Mouse (Mus musculus) right cerebral cortex, postnatal 36 days (tissue): ENCODE data around the gene Cfap161.

ENCODE experiments used
- DNase-seq, 2 experiments: peaks; one replicate each; pipeline ENCODE4 v3.0.0; 2022; ENCODE audit warnings: low spot score in 2 of 2, mixed read lengths in 1 of 2

The Cfap161 gene

DNA sequence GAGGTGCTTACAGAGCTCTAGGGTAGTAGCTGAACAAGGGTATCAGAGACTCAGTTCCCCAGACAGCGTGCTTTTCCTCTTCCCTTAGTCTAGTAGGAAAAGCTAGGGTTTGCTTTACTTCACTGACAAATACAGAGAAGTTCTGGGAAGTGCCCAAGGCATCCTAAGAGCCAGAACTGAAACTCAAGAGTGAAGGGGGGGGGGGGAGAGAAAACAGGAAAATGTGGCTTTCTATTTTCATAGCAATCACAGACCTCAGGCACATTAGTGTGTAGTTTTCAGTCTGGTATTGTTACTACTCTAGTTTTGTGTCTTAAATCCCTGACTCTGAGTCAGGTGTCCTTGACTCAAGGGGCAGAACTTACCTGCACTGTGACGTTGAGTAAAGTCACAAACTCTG, 7.3 kb upstream of the Cfap161 start:
- DNase-seq, result no peak

GRCm38 (mm10) chr7:83801483-83801875, 6.8 kb upstream of the Cfap161 start:
- DNase-seq, result no peak

DNA sequence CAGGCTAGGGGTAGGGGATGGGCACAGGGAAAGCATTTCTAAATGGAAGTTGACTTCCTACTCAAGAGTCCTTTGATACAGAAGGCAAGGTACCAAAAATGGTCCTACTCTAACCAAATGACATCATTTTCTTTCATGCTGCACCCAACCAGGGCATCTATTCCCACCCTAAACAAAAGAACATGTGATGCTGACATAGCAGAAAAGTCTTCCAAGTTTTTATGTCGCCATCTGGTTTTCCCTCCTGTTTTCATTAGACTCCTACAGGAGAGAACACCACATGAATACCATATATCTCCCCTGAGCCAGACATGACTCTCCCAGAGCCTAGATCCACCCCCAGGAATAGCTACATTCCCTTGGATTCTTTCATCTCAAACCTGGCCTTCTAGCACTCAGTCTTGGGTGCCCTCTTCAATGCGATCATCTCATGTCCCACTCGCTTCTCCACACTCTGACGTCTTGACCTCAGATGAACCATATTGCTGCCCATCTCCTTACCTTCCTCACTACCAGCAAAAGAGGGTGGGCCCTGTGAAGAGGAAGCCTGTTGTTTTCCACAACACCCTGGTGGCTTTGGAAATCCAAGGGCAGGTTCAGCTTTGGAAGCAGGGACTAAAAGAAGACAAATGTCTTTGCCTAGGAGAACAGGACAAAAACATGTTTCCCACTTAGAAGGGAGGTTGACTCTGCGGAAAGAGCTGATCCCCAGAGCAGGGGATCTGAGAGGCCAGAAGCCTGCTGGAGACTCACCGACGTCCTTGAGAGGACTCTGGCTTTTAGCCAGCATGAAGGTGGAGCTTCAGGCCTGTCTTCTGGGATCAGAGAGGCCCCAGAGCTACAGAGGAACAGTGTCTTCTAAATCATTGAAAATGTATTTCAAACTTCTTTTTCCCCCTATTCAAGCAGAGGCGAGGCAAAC, 6.1 kb upstream of the Cfap161 start:
- DNase-seq, result no peak

- DNase-seq, result no peak
Measured at GRCm38 (mm10) chr7:83800071-83800470, 5.4 kb upstream of the Cfap161 start.

GRCm38 (mm10) chr7:83798004-83798403, 3.3 kb upstream of the Cfap161 start:
- no peak for DNase-seq

GRCm38 (mm10) chr7:83796177-83796576, 1.5 kb upstream of the Cfap161 start:
- no peak for DNase-seq

DNA sequence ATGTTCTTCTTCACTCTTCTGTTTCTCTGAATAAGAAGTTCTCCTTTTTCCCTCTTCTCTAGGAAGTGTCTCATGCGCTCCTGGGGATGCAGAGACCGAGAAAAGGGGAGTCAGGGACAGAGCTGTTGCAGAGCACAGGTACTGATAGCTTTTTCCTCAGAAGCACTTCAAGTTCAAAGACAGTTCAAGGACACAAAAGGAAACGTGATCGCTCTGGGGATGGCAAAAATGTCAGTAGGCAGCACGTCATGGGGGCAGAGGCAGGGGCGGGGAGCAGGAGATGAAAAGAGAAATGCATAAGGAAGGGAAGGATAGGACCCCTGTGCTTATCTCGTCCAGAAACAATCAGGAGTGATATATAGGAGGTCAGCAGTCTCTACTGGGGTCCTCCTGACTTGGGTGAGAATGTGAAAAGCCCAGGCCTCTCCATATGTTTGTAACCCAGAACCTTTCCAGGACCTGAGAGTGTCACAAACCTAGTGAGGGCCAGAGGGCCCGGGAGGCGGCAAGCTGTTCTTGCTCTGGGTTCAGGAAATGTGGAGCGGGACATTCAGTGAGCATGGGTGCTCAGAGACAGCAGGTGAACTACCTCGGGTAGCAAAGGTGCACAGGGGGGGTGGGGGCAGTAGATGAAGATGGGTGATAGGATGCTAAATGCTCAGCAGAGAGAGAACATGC, 535 bp downstream of the Cfap161 start:
- no peak for DNase-seq

DNA sequence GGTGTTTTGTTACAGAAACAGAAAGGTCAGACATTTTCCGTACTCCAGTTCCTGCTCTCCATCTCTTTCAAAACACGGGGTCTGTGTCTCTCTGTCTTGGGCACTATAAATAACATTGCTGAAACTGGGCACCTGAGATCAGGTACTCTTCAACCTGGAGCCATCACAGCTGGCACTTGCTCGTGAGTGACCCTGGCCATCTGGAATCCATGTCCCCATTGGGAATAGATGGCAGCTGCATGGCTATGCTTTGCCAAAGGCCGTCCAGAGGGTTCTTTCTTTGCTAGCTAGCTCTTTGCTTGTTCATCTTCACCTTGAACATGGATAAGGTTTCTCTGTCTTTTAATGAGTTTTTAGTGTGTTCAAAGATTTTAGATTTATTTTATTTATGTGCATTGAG, 13.8 kb downstream of the Cfap161 start:
- no peak for DNase-seq

DNA sequence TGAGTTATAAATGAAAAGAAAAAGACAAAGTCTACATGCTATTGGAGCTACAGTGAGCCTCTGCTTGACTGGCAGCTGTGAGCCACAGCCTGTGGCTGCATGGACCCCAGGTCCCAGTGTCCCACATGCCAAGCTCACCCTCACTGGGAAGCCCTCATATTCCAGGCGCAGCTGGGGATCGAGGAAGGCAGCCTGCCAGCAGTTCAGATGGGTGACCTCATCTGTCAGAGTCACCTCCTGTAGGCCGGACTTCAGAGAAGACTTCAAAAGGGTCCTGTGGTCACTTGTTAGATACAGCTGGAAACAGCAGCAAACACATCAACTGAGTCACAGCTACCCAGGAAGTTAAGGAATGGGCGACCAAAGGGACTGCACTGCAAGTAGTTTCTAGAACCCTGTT, 14.7 kb downstream of the Cfap161 start:
- DNase-seq, result no peak

DNA sequence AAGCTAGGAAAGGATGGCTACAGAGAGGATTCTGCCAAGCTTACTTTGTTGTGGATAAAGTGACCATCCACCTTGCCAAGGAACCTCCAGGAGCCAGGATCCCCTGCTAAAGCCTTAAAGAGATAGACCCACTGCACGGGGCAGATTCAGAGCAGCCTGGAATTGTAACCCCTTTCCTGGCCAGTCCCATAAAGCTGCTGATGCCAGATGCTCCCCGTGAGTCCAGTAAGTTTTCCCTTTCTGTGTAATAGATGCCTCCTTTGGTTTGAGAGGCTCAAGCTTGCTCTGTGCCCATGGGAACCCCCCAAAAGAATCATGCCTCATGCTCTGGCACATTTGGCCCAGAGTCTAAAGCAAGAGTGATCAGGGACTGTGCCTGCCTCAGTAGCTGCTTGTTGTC, 15.7 kb downstream of the Cfap161 start:
- DNase-seq, result no peak

DNA sequence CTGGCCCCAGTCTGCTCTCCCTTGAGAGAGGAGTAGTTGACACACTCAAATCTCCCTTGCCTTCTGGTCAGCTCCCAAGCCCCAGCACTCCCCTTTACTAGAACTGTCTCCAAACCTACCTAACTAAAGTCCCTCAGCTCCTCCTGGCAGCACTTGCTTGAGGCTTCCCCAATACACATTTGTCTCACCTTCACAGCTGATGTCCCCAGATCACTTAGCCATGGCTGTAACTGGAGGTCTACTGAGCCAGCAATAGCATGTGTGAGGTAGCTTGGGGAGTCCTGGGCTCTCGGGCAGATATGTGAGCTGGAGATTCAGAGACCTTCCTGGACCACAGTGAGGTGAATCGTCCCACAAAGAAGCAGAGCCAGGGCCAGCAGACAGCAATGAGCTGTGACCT, 16.2 kb downstream of the Cfap161 start:
- no peak for DNase-seq

DNA sequence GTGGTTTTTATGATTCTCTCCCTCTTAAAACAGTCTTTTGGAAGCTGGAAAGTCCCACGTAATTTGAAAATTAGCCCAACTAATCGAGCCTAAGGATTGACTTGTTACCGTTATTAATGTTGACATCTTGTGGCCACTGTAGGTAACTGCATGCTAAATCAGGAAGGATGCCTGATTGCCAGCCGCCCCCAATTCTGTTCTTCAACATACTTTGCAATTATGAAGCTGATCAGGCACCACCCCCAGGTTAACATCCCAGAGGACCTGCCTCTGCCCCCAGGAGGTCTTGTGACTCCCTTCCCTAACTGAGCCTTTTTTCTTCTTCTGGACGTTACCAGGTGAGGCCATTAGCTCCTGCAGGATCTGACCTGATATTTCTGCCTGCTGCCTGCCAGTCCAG, 20.0 kb downstream of the Cfap161 start:
- DNase-seq, result no peak

DNA sequence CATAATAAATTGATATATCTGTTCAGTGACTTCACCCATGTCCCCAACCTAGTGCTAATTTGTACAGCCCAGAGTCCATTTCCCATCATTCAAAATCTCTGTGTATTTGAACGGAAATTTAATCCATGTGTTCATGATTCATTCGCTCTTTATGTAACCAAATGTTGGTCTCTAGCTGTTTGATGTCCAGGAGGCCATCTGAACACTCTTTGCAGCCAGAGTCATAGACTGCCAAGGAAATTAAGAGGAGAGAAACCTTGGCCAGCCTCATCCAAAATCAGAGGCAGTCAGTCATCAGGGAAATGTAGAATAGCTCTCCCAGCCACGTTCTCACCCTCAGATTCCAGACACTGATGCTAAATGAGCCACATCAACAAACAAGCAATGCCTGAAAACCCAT, 31.0 kb downstream of the Cfap161 start:
- DNase-seq, result no peak

- no peak for DNase-seq
Measured at GRCm38 (mm10) chr7:83762336-83762735, 32.3 kb downstream of the Cfap161 start.

GRCm38 (mm10) chr7:83751055-83751454, 43.6 kb downstream of the Cfap161 start:
- no peak for DNase-seq

- no peak for DNase-seq
Measured at GRCm38 (mm10) chr7:83748405-83748804, 46.3 kb downstream of the Cfap161 start.

DNA sequence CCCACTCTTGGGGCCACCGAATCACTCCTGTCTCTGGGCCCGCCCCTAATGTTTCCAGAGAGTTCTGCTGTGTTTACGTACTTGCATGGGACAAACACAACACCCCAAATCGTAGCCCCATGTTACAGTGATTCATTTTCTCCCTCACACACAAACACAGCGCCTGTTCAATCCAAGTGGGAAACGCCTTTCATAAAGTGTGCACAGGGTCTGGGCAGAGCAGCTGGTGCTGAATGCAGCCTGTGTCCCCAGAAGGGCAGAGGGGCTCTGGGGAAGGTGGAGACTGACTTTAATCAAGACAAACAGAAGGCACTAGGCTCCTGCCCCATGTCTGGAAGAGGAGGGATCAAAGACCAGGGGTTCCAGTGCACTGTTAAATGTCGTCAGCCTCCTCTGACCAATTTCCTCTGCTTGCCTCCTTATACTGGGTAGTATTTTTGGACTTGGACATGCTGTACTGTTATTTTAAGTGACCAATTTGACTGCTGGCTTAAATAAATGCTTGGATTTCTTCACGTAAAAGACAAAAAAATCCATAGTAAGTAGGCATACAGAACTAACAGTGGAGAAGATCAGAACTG, 48.5 kb downstream of the Cfap161 start:
- no peak for DNase-seq

GRCm38 (mm10) chr7:83745413-83746106, 49.1 kb downstream of the Cfap161 start, which contains the start of gene Il16:
TSS of gene Il16 (minus strand) at chr7:83745726.
- no peak for DNase-seq

DNA sequence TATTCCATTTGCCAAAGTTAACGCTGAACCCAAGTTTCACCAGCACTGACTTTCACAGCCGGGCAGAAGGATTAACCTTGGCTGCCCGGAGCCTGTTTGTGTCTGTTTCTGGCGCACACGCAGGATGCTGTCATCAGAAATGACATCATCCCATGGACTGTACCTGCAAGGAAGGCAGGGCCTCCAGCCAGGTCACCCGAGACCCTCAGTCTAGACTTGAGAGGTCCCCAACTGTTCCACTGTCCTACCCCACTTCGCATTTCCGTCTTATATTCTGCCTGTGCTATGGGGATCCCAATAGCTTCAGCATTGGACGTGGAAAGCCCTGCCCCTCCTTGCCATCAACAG, 49.6 kb downstream of the Cfap161 start:
- DNase-seq, result no peak

GRCm38 (mm10) chr7:83744250-83744649, 50.4 kb downstream of the Cfap161 start:
- no peak for DNase-seq

- DNase-seq, result no peak
Measured at GRCm38 (mm10) chr7:83742690-83743089, 52.0 kb downstream of the Cfap161 start.

GRCm38 (mm10) chr7:83742026-83742425, 52.7 kb downstream of the Cfap161 start:
- DNase-seq, result no peak
